Mouse (Mus musculus): ENCODE data around the gene Lmbr1.

Lmbr1 gene

GRCm38 (mm10) chr5:29253876-29254275, 124.3 kb downstream of the Lmbr1 start:
- peak in 1 of 2 experiments; percentile 8 for DNase-seq (ENCODE audit: low spot score in 2 of 2)

- DNase-seq (ENCODE audit: low spot score in 2 of 2): no peak
These were observed 126.7 kb downstream of the Lmbr1 start for GRCm38 (mm10) chr5:29251496-29251873.

DNA sequence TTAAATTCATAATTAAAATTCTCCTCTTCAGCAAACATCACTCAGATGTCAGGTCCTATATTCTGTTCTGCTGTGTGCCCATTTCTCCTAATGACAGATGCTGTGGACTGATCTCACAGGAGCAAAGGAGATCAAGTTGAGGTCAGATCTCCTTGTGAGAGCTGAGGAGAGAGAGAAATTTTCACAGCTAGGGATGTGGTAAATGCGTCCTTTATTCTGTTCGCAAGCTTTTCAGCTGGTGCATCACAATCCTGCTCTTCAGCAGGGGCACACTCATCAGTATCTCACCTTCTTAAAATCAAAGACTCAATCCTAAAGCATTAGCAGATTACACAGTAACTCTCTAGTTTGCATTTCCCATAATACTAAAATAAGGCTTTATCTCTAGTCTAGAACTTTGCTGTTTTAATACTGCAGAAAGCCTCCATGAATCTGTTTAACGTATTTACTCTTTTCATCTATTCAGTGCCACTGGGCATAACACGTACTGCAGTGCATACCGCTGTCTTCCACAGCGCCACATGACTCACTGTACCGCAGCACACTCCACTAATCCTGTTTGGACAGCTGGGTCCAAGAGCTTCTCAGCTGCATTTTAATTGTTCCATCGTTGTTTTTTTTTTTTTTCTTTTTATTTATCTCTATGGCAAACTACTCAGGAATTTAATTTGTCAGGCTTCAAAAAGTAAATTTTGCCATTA, 127.2 kb downstream of the Lmbr1 start:
- no peak for DNase-seq (ENCODE audit: low spot score in 2 of 2)

DNA sequence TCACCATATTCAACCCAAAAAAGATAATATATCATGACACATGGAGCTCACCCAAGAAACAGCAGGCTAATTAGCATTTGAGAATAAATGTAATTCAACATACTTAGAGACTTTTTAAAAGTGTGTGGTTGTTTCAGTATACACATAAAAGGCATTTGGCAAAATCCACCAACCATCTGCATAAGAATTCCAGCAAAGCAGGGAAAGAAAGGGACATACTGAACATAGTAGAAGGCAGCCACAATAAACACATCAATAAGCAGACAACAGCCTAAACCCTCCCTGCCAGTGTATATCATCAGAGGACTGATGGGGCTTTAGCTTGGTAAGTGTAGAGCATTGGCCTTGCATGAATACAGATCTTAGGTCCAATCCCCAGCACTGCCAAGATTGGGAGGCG, 133.4 kb downstream of the Lmbr1 start:
- no peak for DNase-seq (ENCODE audit: low spot score in 2 of 2)

GRCm38 (mm10) chr5:29238379-29238778, 139.8 kb downstream of the Lmbr1 start:
- DNase-seq (ENCODE audit: low spot score in 2 of 2): no peak

- no peak for DNase-seq (ENCODE audit: low spot score in 2 of 2)
These were observed 147.7 kb downstream of the Lmbr1 start for GRCm38 (mm10) chr5:29230481-29230880.

DNA sequence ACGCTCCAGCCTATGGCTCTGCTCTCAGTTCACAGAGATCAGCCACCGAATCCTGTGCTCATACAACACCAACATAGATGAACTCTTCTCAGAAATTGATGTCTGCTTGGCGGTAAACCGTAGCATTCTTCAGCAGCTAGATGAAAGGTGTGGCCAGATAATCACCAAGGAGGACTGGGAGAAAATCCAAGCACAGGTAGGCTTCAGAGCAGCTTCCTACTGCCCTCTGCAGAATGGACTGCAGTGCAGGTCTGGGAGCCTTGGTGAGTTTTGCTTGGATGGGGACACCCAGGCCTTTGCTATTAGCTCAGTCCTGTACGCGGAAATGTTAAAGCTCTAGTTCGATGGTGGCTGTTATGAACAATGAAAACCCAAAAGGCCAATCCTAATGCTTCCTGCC, 154.1 kb downstream of the Lmbr1 start:
- DNase-seq (ENCODE audit: low spot score in 2 of 2): no peak

- DNase-seq (ENCODE audit: low spot score in 2 of 2): no peak
These were observed 160.2 kb downstream of the Lmbr1 start for GRCm38 (mm10) chr5:29217997-29218396.

- DNase-seq (ENCODE audit: low spot score in 2 of 2): no peak
These were observed 166.1 kb downstream of the Lmbr1 start for GRCm38 (mm10) chr5:29211980-29212555.

GRCm38 (mm10) chr5:29205690-29206089, 172.5 kb downstream of the Lmbr1 start:
- DNase-seq (ENCODE audit: low spot score in 2 of 2): no peak

GRCm38 (mm10) chr5:29199868-29200267, 178.3 kb downstream of the Lmbr1 start:
- no peak for DNase-seq (ENCODE audit: low spot score in 2 of 2)

DNA sequence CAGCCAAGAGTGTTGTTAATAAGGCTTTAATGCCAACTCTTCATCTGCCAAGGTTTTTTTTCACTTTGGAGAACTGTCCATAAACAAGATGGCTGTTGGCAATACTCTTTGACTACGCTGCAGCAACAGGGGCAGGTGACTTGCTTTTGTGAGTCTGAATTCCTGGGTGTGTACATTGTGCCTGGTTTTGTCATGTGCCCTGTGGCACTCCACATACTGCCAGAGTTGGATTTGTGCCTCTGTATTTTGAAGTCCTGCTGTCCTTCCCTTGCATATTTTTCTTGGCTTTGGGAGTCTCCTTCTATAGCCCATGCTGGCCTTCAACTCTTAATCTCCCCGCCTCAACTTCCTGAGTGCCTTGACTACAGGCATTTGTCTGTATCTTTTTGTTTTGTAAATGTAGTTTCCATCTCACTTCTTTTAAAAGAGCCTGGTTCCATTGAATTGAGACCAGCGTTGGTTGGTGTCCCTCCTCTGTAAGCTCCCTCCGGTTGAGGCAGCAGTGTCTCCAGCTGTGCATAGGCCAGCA, 179.2 kb downstream of the Lmbr1 start:
- no peak for DNase-seq (ENCODE audit: low spot score in 2 of 2)

DNA sequence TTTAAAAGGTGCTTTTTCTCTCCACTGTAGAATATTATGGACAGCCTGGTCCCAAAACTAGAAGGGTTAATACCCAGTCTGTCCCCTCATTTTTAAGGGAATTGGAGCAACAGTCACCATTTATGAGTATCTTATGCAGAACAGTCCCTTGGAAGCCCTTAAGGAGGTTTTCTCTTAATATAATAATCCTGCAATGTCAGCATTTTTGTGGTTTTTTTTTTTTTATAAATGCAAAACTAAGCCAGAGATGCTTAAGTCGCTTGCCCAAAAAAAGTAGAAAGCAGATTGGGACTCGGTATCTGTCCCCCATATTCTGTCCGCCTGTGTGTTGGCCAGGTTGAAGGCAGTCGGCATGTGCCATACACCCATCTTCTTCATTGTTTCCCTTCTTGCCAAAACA, 181.0 kb downstream of the Lmbr1 start:
- no peak for DNase-seq (ENCODE audit: low spot score in 2 of 2)

DNA sequence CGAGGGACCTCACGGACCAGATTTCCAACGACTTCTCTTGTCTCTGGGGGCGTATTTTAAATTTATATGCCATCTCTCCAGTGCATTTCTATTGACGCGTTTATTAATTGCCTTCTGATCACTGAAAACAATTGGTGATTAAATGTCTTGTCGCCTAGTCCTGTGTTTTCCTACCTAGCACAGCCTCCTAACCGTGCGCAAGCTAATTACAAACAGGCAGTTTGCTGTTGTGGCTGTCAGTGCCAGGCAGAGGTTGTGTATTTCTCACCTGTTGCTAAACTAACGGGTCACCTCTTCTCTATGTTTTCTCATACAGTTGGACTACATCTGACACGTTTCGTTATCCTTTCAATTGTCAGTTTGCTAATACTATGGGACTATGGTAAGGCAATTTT, 181.9 kb downstream of the Lmbr1 start:
- DNase-seq (ENCODE audit: low spot score in 2 of 2): no peak

DNA sequence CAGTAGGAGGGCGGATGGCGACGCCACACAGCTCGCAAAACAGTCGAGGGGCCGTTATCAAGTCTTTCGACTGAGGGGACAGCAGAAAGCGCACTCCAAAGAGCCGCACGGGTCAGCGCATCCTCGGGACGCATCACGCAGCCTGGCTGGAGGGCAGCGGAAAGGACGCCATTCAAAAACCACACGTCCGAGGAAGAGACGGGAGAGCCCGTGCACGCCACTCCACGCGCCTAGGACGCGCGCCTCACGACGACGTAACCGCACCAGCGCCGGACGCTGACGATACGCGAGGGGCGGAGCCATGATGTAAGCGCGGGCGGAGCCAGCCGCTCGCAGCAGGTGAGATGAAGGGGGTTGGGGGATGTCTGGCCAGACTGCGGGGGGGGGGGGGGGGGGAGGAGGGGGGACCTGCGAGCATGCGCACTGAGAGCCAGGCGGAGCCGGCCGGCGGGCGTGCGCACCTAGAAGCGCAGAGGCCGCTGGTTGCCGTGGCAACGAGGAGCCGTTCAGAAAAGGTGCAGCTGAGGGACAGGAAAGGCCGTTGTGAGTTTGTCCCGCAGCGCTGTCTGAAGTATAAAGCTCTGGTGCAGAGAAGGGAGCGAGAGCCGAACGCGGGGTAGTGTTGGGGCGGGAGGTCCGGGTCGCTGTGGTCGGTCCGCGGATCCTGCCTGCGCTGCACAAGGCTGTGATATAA, 182.5 kb downstream of the Lmbr1 start, which contains the start of gene Rnf32:
Gene Rnf32 (plus strand): TSS at position 423 of the 694 bp plus-strand sequence.
- DNase-seq (ENCODE audit: low spot score in 2 of 2): peak; percentile 86

DNA sequence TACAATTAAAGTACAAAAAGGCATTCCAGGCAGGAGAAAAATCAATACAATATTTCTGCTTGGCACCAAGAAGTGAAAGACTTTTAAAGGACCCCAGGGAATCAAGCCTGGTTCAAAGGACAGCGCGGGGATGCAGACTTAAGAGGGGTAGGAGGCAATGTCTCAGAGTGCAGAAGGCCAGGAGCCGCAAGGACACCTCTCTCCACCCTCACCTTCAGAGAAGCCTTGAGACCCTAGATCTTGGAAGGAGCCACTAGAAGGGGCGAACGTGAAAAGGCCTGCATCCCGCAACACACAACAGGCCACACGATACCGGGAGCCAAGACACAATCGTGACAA, 183.0 kb downstream of the Lmbr1 start:
- DNase-seq (ENCODE audit: low spot score in 2 of 2): no peak

DNA sequence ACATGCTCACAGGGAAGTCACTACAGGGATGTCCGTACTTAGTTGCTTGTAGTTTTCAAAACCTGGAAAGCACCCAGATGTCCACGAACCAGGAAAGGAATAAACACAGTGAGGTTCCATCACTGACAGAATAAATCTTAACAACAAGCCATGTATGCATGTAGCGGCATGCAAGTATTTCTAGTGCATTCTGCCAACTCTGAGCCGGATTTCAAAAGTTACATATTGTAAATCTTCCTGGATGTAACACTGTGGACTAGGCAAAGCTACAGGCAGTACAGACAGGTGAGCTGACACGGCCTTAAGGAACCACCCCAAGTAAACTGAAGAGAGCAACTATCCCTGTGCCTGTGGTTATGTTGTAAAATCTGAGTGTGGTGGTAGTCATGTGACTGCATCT, 191.4 kb downstream of the Lmbr1 start:
- no peak for DNase-seq (ENCODE audit: low spot score in 2 of 2)
